Mouse (Mus musculus): ENCODE measurements around the gene Gng4. TPM values are rescaled to one million over a fixed set of nuclear protein-coding genes. Genes with fewer than 3 reads are reported as not detected.

Gene Gng4
- polyA plus RNA-seq, 1 experiment from 2014 or later = 1.0 TPM

DNA sequence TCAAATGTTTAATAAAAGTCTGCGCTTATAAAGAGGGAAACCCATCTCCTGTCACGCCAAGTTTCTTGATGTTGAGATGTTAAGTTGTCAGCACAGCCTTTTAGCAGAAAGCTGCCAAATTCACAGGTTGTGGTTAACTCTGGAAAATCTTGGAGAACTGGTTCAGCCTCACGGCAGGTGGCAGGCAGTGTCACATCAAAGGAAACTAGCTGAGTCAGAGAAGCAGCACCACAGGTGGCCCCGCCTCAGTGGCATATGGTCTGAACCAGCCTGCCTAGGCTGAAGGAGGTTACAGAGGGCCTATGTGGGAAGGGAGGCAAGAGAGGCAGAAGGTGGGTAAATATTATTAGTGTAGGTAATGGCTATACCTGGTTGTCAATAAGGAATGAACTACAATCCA, 61.2 kb downstream of the Gng4 start:
- ATAC-seq (ENCODE audit: insufficient read depth) = no peak
- H3K27me3 ChIP-seq (ENCODE audit: insufficient read depth, low read length) = no peaks in the 10 kb centered on the region
- H3K27ac ChIP-seq (ENCODE audit: low read depth) = no peak overlapping the region
- TF ChIP-seq CTCF (IDR thresholded peaks at IDR 0.05; ENCODE audit: low read depth) = no peak
- no peaks in the 10 kb centered on the region for H3K9me3 ChIP-seq (ENCODE audit: low read depth, low read length)
- H3K4me3 ChIP-seq (ENCODE audit: low read depth, low read length) = no peak overlapping the region
- DNase-seq = peak; percentile 6
- no peaks in the 10 kb centered on the region for H3K36me3 ChIP-seq (ENCODE audit: insufficient read depth)
- H3K9ac ChIP-seq = no peak overlapping the region
- no peaks in the 10 kb centered on the region for H3K4me1 ChIP-seq (ENCODE audit: insufficient read depth)
- no peak overlapping the region for H3K4me2 ChIP-seq
- 44% methylated on average over 4 of the region's 4 CpGs for WGBS

- no peak overlapping the region for H3K27ac ChIP-seq (ENCODE audit: low read depth)
- no peak for DNase-seq
- no peaks in the 10 kb centered on the region for H3K4me1 ChIP-seq (ENCODE audit: insufficient read depth)
- no peak for ATAC-seq (ENCODE audit: insufficient read depth)
- H3K4me2 ChIP-seq = no peak overlapping the region
- no peak overlapping the region for H3K9ac ChIP-seq
- H3K4me3 ChIP-seq (ENCODE audit: low read depth, low read length) = no peak overlapping the region
- 46% methylated on average over 3 of the region's 3 CpGs for WGBS
- H3K36me3 ChIP-seq (ENCODE audit: insufficient read depth) = no peaks in the 10 kb centered on the region
- H3K9me3 ChIP-seq (ENCODE audit: low read depth, low read length) = no peaks in the 10 kb centered on the region
- TF ChIP-seq CTCF (IDR thresholded peaks at IDR 0.05; ENCODE audit: low read depth) = no peak
- no peaks in the 10 kb centered on the region for H3K27me3 ChIP-seq (ENCODE audit: insufficient read depth, low read length)
Measured at GRCm38 (mm10) chr13:13847075-13847599, 63.3 kb downstream of the Gng4 start.

GRCm38 (mm10) chr13:13857190-13857589, 73.3 kb downstream of the Gng4 start:
- no peak overlapping the region for H3K4me2 ChIP-seq
- no peaks in the 10 kb centered on the region for H3K4me1 ChIP-seq (ENCODE audit: insufficient read depth)
- H3K27ac ChIP-seq (ENCODE audit: low read depth) = no peak overlapping the region
- DNase-seq (no peak), ATAC-seq (ENCODE audit: insufficient read depth) (no peak)
- H3K36me3 ChIP-seq (ENCODE audit: insufficient read depth) = no peaks in the 10 kb centered on the region
- no peak overlapping the region for H3K4me3 ChIP-seq (ENCODE audit: low read depth, low read length)
- no peaks in the 10 kb centered on the region for H3K9me3 ChIP-seq (ENCODE audit: low read depth, low read length)
- TF ChIP-seq CTCF (IDR thresholded peaks at IDR 0.05; ENCODE audit: low read depth) = no peak
- WGBS = 32% methylated on average over 4 of the region's 4 CpGs
- no peak overlapping the region for H3K9ac ChIP-seq
- H3K27me3 ChIP-seq (ENCODE audit: insufficient read depth, low read length) = no peaks in the 10 kb centered on the region

GRCm38 (mm10) chr13:13862346-13862745, 78.5 kb downstream of the Gng4 start:
- WGBS = 60% methylated on average over 11 of the region's 11 CpGs
- no peaks in the 10 kb centered on the region for H3K4me1 ChIP-seq (ENCODE audit: insufficient read depth)
- DNase-seq (no peak), ATAC-seq (ENCODE audit: insufficient read depth) (no peak)
- H3K27me3 ChIP-seq (ENCODE audit: insufficient read depth, low read length) = no peaks in the 10 kb centered on the region
- H3K9me3 ChIP-seq (ENCODE audit: low read depth, low read length) = no peaks in the 10 kb centered on the region
- H3K9ac ChIP-seq = no peak overlapping the region
- TF ChIP-seq CTCF (IDR thresholded peaks at IDR 0.05; ENCODE audit: low read depth) = no peak
- H3K27ac ChIP-seq (ENCODE audit: low read depth) = no peak overlapping the region
- H3K4me3 ChIP-seq (ENCODE audit: low read depth, low read length) = no peak overlapping the region
- no peaks in the 10 kb centered on the region for H3K36me3 ChIP-seq (ENCODE audit: insufficient read depth)
- no peak overlapping the region for H3K4me2 ChIP-seq

- Histone ChIP-seq H3K9ac (no peak overlapping the region), H3K36me3 (ENCODE audit: insufficient read depth) (no peaks in the 10 kb centered on the region), H3K9me3 (ENCODE audit: low read depth, low read length) (no peaks in the 10 kb centered on the region), H3K4me2 (no peak overlapping the region), H3K4me1 (ENCODE audit: insufficient read depth) (no peaks in the 10 kb centered on the region), H3K27me3 (ENCODE audit: insufficient read depth, low read length) (no peaks in the 10 kb centered on the region), H3K4me3 (ENCODE audit: low read depth, low read length) (no peak overlapping the region), H3K27ac (ENCODE audit: low read depth) (no peak overlapping the region)
- DNase-seq = no peak
- no peak for ATAC-seq (ENCODE audit: insufficient read depth)
- TF ChIP-seq CTCF (IDR thresholded peaks at IDR 0.05; ENCODE audit: low read depth) = no peak
- 35% methylated on average over 6 of the region's 6 CpGs for WGBS
Measured at GRCm38 (mm10) chr13:13862941-13863340, 79.1 kb downstream of the Gng4 start.

- whole genome bisulfite sequencing = 61% methylated on average over 2 of the region's 2 CpGs
- no peak for DNase-seq
- ATAC-seq (ENCODE audit: insufficient read depth) = no peak
Measured at GRCm38 (mm10) chr13:13866339-13866738, 82.5 kb downstream of the Gng4 start.

DNA sequence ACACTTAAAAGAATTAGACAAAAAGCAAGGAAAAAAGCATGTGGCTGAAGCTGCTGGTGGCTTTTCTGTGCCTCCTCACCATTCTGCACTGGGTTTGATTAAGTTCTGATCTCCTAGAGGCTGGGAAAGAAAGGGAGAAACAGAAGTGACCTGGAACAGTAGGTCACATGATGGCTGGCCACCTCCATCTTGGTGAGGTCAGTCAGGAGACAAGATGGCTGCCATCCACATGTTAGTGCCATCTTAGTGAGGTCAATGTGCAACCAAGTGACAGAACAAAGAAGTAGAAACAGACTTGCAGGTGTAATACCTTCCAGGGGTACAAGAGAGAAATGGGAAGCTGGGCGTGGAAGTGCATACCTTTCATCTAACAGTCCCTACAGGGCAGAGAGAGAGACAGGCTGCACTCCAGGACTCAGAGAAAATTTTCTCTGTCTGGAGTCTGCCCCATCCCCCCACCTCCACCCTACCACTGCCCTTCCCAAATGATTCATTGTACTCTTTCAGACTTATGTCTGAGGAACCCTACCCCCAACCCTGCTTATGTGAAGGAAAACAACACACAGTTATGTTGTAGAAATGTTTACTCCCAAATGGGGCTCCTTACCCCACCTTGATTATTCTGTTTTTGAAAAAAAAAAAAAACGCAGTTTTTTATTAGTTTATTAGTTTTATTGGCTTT, 83.4 kb downstream of the Gng4 start:
- H3K4me2 ChIP-seq = no peak overlapping the region
- no peak overlapping the region for H3K27ac ChIP-seq (ENCODE audit: low read depth)
- no peaks in the 10 kb centered on the region for H3K27me3 ChIP-seq (ENCODE audit: insufficient read depth, low read length)
- no peak for TF ChIP-seq CTCF (IDR thresholded peaks at IDR 0.05; ENCODE audit: low read depth)
- ATAC-seq (ENCODE audit: insufficient read depth) (no peak), DNase-seq (peak; percentile 9)
- no peaks in the 10 kb centered on the region for H3K36me3 ChIP-seq (ENCODE audit: insufficient read depth)
- no peaks in the 10 kb centered on the region for H3K9me3 ChIP-seq (ENCODE audit: low read depth, low read length)
- WGBS = 93% methylated on average over 2 of the region's 2 CpGs
- no peak overlapping the region for H3K9ac ChIP-seq
- H3K4me3 ChIP-seq (ENCODE audit: low read depth, low read length) = no peak overlapping the region
- H3K4me1 ChIP-seq (ENCODE audit: insufficient read depth) = no peaks in the 10 kb centered on the region

More at GRCm38 (mm10) chr13:13866339-13866738, 82.5 kb downstream of the Gng4 start:
- no peak overlapping the region for H3K4me2 ChIP-seq
- TF ChIP-seq CTCF (IDR thresholded peaks at IDR 0.05; ENCODE audit: low read depth) = no peak
- H3K27ac ChIP-seq (ENCODE audit: low read depth) = no peak overlapping the region
- no peak overlapping the region for H3K9ac ChIP-seq
- no peaks in the 10 kb centered on the region for H3K9me3 ChIP-seq (ENCODE audit: low read depth, low read length)
- H3K4me3 ChIP-seq (ENCODE audit: low read depth, low read length) = no peak overlapping the region
- no peaks in the 10 kb centered on the region for H3K4me1 ChIP-seq (ENCODE audit: insufficient read depth)
- no peaks in the 10 kb centered on the region for H3K27me3 ChIP-seq (ENCODE audit: insufficient read depth, low read length)
- H3K36me3 ChIP-seq (ENCODE audit: insufficient read depth) = no peaks in the 10 kb centered on the region
